Mouse (Mus musculus) induced T-regulatory cell, adult 2 months (primary cell): ENCODE measurements around the gene Ak5.
"Not testable (repeated sequence)": the region's sequence is repeated elsewhere in the genome, so short reads cannot be mapped to it uniquely, and the experiment has no call there.

ENCODE experiments used
- DNase-seq: peaks from one replicate; pipeline ENCODE4 v3.0.0-alpha.2; 2012; ENCODE audit warnings: low read depth

Ak5 gene

DNA sequence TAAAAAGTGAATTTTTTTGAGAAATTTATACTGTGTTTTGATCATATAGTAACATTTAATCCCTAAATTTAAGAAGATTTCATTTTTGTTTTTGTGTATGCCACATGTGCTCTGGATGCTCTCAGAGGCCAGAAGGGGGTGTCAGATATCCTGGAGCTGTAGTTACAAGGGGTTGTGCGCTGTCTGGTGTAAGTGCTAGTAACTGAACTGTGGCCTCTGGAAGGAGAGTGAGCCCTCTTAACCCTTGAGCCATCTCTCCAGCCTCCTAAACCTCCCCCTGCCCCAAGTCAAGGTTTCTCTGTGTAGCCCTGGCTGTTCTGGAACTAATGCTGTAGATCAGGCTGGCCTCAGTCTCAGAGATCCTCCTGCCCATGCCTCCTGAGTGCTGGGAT, 192.9 kb downstream of the Ak5 start:
- no peak for DNase-seq

DNA sequence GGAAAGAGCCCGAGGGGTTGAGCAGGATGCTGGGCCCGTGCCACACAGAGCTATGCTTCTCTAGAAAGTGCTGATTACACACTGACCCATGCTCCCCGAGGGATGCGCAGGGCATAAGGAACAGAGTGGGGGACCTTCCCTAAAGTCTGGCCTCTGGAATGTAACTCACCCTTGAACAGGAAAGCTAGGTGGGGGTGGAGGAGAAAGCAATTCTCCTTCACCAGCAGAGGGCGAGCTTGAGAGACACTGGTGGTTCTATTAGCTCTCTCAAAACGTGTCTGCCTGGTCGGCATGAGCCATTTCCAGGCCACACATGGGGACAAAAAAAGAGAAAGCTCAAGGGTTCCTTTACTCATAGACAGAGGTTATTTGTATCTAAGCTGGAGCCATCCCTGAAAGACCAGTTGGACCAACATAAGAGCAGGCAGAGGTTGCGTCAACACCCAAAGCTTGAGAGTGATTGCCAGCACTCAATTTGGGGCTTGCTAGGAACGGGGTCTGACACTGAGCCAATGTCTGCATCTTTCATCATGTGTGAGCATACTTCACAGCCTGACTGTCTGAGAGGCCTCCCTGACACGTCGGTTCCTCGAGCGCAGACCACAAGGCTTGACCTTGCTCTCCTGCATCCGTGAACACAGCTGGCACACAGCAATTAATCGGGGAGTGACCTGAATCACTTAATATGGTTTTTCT, 193.4 kb downstream of the Ak5 start:
- DNase-seq = peak; percentile 81

DNA sequence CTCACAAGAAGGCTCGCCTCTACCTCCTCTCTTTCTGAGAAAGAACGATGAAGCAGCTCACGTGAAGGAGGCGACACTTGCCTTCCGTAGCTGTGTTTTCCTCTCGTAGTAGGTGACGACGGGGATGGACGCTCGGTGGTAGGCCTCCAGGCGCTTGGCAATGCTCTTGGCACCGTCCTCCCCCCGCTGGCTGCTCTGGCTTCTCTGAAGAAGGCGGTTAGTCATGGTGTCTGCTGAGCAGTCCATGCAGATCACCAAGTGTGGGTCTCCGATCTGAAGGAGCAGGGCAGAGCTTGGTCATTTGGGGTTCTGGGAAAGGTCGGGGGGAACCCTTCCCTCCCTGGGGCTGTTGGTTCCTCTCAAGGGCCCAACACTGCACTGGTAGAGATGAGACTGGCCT, 195.5 kb downstream of the Ak5 start:
- DNase-seq = no peak

DNA sequence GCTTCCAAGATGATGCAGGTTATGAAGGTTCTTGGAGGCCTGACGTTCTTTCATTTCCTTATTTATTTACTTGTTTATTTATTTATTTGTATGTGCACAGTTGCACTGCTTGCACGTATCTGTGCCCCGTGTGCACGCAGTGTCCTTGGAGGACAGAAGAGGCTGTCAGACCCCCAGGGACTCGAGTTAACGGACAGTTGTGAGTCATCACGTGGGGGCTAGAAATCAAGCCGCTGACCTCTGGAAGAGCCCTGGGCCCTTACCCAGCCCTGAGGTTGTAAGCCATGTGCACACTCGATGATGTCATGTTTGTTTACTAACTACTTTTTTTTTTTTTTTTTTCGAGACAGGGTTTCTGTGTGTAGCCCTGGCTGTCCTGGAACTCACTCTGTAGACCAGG, 197.8 kb downstream of the Ak5 start:
- DNase-seq = no peak

DNA sequence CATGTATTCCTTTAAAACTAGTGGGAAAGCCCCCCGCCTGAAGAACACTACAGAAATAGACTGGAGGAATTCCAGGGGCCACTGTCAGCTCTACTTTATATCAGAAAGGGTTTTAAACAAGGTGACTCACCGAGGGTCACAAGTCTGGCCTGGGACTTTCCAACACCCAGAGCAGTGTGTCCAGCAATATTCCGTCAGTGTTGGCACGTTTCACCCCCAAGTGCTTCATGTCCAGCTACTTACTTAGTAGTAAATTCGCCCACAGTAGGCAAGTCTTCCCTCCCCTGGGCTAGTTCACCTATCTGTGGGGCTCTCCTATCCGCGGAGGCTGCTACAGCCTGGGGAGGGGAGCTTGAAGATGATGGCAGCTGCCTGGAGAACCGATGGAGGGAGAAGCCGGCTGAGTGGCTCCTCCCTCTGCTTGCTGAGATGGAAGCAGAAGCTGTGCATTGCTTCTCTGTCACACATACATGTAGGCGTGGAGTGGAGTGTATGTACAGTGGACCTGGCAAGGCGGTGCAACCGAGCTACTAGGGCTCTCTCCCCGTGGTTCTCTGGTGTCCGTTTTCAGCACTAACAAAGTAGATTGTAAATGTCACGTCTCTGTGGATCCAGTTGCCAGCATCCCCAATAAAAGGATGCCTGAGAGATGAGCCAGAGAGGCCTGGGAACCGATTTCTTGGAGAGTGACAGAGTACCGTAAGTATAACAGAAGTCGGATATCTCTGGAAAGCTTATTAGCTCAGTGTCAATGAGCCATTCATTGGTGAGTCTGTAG, 198.5 kb downstream of the Ak5 start:
- DNase-seq = no peak

DNA sequence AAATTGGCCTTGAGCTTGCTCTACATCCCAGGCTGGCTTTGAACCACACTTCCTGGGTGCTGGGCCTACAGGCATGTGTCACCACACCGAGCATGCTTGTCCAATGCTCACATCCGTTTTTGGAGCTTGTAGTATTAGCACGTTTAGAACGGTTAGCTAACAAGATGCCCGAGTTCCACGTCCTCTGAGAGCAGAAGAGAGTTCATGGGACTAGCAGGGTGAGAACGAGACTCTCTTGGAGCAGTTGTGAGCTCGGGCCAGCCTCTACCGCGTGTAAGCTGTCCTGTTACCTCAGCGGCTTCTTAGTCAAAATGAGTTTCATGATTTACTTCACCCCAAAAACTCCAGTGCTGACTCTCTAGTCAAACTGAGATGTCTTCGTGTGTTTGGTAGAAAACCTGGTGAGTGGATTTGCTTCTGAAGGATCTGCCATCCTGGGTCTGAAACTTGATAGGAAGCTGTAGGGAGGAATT, 199.6 kb downstream of the Ak5 start:
- DNase-seq = peak; percentile 53

DNA sequence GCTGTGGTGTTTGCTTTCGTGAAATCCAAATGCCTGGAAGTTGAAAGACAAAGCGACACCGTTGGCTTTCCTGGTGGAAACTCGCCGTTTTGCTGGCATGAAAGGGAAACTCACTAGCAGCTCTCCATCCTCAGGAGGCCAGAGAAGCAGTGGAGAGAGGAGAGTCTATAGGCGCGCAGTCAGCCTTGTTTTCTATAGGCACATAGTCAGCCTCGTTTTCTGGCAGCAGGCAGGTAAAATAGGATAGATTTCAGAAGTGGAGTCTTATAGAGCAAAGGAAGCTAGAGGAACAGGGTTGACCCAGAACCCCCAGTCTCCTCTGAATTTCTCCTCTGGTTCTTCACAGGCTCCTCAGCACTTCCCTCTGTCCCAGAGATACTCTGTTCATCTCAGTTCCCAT, 200.1 kb downstream of the Ak5 start:
- DNase-seq = no peak

DNA sequence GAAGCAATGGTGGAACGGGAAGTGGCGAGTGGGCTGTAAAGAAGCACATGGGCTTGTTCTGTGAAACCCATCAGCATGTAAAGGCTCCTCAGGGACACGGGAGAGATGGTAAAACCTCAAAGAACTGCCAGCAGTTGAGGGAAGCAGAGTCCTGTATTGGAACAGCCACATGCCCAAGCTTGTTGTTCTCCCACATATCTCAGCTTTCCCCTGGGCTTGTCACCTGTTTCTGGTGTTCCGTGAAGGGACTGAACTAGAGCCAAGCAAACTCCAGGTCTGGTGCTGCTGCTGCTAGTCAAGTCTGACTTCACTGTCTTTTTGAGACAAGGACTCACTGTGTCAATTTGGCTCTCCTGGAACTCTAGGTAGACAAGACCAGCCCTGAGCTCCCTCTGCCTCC, 200.8 kb downstream of the Ak5 start:
- no peak for DNase-seq

DNA sequence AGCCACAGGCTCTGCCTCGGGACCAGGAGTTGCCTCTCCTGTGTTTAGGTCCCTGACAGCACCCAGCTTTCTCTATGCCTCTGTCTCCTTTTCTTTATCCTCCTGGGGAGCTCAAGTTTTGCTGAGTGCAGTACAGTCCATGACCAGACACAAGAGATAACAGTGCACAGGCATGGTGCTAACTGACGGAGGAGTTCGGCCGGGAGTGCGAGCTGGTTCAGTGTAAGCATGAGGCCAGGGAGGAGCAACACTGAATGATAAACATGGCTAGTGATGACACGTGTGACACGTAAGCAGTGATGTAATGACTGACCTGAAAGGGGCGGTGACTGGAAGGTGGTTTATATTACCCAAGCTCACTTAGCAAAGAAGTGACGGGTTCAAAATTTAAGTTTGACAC, 201.3 kb downstream of the Ak5 start:
- DNase-seq = no peak

DNA sequence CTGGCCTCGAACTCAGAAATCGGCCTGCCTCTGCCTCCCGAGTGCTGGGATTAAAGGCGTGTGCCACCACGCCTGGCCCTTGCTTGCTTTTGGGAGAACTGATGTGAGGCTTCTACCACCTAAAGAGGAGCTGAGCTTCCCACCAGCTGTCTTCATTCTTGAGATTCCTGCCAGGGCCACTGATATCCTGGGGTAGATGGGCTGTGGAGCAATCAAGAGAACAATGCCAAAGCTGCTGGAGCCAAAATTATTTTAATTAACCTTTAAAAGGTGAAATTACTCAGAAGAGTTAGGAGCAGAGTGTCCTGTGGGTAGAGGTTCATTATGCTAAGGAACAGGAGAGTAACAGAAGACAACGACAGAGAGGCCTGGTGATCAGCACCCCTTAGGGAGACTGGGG, 202.8 kb downstream of the Ak5 start:
- no peak for DNase-seq

DNA sequence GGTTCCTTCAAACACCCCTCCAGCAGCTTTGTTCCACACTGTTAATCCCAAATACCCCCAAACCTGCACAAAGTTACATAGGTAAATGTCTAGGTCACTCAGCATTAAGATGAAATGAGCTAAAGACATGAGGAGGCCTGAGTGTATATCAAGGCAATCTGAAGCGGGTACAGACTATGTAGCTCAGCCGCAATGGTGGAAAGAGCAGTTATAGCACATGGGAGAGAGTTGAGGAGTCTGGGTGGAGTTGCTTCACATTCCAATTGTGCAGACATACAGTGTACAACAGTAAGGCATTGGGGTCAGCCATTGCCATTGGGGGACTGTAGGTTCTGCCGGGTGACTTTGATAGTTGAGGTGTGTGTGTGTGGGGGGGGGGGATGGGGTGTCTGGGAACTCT, 203.7 kb downstream of the Ak5 start:
- DNase-seq = no peak

DNA sequence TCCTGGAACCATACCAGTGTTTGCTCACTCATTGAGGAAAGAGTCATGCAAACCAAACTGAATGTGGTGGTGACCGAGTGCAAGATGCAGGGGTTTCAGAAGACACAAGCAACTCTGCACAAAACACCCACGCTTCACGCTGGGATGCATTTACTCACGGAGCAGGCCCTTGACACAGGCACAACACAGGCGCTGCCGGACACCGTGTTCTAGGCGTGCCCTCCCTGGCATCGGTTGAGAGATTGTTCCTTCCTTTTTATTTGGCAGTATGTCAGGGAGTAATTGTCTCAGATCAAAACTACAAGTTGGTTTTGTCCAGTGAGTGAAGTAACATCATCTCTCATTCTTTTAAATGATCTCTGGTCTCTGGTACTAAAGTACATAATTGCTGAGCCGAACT, 205.3 kb downstream of the Ak5 start:
- no peak for DNase-seq

DNA sequence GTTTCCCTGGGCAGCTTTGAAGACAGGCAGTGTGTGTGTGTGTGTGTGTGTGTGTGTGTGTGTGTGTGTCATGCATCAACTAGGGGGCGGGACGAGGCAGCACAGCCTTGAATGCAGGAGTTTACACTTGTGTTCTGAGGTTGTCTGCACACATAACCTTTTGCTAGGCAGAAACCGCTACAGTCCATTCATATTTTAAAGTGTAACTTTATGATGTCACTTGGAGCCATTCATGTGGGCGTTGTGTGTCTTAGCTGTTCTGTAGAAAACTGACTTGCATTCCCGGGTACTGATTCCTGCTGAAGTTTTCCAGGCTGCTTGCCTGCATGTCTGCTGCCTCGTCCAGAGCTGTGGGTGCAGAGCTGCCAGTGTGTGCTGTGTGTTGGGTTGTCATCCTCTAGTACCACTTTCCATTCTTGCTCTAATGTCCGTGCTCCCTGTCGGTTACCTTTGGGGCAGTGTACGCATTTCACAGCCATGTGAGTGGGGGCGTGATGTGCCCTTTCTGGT, 206.1 kb downstream of the Ak5 start:
- no peak for DNase-seq

DNA sequence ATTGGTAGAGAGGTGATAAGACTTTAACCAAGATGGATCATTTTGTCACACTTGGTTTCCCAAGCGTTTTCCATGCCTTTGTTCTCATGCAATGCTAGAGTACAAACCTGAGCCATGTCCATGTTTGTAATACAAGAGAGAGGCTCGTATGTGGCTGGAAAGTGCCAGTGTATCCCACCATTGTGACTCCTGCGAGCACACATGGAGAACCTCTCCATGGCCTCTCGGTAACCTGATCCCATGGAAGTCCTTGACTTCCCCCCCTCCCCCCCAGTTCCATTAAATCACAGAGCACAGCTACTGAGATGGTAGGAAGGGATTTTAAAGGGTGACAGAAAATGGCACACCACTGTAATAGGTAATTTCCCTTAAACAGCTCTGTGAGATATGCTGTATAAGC, 207.4 kb downstream of the Ak5 start:
- DNase-seq = no peak

DNA sequence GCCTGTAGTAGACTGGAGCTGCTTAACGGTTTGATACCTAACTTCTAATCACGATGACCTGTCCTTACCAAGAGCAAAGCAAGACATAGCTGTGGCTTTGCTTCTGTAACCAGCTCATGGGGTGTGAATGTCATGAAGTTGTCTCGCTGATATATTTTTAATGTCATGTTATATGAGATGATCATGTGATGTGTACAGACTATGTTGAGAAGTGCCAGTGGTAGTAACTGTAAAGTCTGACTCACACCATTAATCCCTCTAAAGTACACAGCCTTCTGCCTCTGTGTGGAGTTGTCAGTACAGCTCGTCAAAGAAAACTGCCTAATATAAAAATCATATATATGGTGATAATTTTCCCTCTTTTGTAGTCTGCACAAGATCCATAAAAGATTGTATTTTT, 209.3 kb downstream of the Ak5 start:
- DNase-seq = not testable (repeated sequence)

DNA sequence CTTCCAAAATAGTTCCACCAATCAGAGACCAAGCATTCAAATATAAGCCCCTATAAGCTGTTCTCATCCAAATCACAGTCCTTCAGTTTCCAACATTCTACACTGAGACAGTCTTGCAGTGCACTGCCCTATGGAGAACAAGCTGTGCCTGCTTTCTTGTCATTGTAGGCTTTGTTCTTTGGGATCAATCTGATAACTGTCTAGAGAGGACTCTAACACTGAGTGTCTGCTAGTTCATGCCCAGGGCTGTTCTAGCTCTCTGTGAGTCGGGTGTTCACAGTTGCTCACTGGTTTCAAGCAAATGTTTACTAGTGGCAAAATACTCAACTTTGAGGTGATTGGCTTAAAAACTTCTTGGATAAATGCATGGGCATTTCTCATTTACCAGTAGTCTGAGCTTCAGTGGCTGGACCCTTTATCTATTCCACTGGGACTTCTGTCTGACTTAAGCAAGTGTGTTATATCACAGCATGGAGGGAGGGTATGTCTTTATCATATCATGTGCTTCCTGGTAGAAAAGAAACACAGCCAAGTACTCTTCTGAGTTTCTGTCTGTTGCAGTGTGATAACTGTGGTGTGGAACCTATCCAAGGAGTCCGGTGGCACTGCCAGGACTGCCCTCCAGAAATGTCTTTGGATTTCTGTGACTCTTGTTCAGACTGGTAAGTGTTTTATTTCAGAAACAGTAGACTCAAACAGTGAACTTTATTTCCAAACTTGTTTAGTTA, 210.7 kb downstream of the Ak5 start:
- DNase-seq = no peak

DNA sequence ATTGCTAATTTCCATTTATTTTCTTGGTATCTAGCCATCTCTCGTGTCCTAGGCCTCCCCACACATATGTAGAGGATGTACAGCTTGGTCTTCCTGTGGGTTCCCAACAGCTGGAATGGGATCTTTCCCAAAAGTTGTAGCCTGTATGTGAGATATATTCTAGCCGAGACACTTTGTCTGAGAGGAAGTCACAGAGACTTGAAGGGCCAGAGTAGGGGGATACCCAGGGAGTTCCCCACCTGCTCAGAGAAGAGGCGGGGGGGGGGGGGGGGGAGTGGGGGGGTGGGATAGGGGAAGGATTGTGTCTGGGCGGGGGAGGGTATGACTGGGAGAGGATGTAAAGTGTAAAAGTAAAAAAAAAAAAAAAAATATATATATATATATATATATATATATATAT, 215.0 kb downstream of the Ak5 start:
- DNase-seq = no peak

DNA sequence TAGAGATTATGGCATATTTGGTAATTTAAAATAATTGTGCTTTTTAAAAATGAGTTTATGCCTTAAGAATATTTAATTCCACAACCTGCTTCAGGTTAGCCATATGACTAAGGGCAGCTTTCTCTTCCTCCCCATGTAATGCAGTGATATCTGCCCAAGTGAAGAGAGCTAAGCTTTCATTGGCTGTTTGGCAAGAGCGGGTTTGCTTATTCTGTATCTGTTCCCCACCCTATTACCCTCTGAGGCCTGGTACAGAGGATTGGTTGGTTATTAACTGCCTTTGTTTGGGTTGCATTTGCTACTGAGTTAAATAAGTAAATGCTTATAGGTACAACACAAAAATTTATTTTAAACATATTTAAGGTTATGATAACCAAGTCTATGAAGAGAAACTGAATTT, 221.2 kb downstream of the Ak5 start:
- no peak for DNase-seq

DNA sequence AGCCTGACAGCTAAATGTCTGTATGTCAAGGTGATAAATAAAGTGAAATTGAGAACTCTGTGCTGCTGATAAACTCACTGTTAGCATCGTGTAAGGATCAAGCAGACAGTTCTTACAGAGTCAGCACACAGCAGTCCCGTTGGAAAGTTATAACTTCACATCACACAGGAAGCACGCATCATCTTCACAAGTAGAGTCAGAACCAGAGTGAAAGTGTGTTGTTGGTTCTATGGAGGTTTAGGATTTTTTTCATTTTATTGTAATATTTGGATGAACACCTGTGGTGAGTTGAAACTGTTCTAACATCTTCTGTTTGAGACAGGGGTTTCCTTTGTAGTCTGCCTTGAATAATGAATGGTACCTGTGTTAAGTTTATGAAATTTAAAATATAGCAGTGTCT, 224.0 kb downstream of the Ak5 start:
- DNase-seq = peak; percentile 48

DNA sequence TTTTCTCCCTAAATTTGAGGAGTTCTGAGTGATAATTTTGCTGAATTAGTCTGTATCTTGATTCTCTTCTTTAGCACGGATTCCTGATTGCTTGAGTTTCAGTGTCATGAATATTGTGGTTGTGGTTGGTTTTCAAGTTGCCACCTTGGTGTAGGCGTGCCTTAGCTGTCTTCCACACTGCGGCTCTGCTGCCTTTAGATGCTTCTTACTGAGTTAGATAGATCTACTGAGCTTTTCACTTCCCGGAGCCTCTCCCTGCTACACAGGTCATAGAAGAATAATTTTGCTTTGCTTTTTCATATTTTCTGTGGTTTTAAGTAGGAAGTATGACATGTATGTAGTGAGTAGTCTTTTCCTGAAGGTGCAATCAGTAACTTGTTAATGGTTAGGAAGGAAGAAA, 225.4 kb downstream of the Ak5 start:
- DNase-seq = peak; percentile 55

DNA sequence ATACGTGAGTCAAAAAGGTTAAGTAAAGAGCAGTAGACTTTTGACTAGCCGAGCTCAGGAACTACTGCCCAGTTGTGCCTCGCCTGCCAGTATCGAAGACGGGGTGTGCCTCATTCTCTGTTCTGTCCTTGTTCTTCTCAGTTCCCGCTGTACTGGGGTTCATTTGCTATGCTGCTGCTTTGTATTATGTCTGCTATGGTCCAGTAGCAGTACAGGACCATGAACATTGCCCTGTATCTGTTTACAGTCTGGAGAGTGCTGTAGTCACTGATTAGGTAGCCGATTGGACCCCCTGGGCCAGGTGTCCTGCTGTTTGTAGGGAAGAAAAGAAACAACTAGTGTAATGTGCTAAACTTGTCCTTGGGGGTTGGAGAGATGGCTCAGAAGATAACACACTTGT, 230.1 kb downstream of the Ak5 start:
- no peak for DNase-seq

DNA sequence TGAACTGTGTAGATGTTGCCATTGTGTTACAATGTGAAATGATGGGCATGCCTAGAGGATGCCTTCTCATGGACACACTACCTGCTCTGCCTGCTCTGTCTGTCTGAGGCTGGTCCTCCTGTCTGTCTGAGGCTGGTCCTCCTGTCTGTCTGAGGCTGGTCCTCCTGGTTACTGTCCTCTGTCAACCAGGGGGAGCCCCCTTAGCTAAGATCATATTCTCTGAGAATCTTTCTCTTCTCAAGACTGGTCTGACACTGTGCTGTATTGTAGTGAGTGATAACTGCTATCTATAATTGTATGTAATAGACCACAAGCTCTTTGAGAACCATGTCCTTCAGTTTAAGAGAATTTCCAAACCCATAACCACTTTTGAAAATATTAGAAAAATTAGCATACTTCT, 232.6 kb downstream of the Ak5 start:
- DNase-seq = no peak

DNA sequence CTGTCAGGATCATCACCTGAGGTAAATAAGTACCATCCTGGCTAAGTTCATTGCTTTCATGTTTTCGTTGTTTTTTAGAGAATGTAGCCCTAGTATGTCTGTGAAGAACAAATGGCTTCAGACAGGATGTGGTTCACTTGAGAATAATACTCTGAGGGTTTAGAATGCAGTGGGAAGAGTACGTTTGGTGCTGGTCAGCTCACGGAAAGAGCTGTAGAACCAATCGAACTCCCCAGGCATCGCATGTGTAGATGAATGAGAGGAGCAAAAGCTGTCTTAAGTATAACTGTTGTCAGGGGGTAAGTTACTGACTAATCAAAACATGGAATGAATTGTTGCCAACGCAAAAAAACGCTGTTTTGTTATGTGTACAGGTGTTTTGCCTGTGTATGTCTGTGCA, 235.5 kb downstream of the Ak5 start:
- DNase-seq = peak; percentile 45
